Mouse (Mus musculus): Measurements from ENCODE around the gene Max. TPM values are rescaled to one million over a fixed set of nuclear protein-coding genes. Genes with fewer than 3 reads are reported as not detected.

Max gene
- polyA plus RNA-seq, 1 experiment from 2014 or later: 13.1 TPM

DNA sequence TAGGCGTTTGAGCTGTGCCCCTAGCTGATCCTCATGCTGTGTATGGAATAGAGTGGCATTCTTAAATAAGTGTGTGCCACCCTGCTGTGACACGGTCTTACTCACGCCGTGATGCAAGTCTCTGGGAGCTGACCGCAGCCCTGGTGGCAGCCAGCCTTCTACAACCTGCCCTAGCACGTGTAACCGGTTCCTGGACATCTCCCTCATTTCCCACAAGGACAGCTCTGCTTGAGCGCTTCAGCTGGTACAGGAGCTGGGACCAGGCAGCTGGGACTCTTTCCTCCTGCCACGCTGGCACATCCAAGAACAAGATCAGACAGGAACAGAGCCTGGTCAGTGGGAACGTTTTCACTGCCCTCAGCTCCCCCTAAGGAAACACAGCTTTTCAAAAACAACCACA lies 34.5 kb downstream of the Max start:
- no peaks in the 10 kb centered on the region for H3K4me1 ChIP-seq (replicated peaks; ENCODE audit: control insufficient read depth, insufficient read depth, low read length)
- 60% methylated on average over 10 of the region's 10 CpGs for whole genome bisulfite sequencing

DNA sequence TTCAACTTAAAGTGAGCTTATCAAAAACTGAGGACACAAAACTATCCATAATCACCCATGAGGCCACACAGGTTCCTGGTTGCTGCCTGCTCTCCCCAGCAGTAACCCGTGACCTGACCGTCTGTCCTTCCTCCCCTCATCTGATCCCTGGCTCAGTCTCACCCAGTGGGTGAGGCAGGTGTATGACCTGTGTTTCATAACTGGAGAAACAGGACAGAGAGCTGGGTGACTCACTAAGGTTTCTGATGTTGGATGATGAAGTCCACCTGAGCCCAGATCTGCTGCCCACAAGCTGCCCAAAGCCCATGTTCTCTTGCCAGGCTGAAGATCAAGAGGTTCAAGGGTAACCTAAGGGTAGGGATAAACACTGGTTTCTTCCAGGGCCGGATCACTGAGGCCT lies 35.0 kb downstream of the Max start:
- H3K4me2 ChIP-seq (ENCODE audit: low read depth, low read length): no peak overlapping the region
- no peak overlapping the region for H3K9ac ChIP-seq (ENCODE audit: low read length)
- WGBS: 78% methylated on average over 3 of the region's 3 CpGs
- no peaks in the 10 kb centered on the region for H3K36me3 ChIP-seq (ENCODE audit: control insufficient read depth, insufficient read depth, low read length)
- no peak for ATAC-seq (ENCODE audit: low read depth)
- no peaks in the 10 kb centered on the region for H3K9me3 ChIP-seq (ENCODE audit: control insufficient read depth, low read length)
- no peaks in the 10 kb centered on the region for H3K4me1 ChIP-seq (replicated peaks; ENCODE audit: control insufficient read depth, insufficient read depth, low read length)
- H3K27me3 ChIP-seq (ENCODE audit: control insufficient read depth, insufficient read depth, low read depth, low read length): no peaks in the 10 kb centered on the region
- no peak overlapping the region for H3K4me3 ChIP-seq (ENCODE audit: low read length)
- no peak overlapping the region for H3K27ac ChIP-seq (ENCODE audit: low read length)

More for the DNA sequence above, 34.5 kb downstream of the Max start:
- H3K9me3 ChIP-seq (ENCODE audit: control insufficient read depth, low read length): no peaks in the 10 kb centered on the region
- H3K27me3 ChIP-seq (ENCODE audit: control insufficient read depth, insufficient read depth, low read depth, low read length): no peaks in the 10 kb centered on the region
- ATAC-seq (ENCODE audit: low read depth): no peak
- no peak overlapping the region for H3K9ac ChIP-seq (ENCODE audit: low read length)
- no peak overlapping the region for H3K4me3 ChIP-seq (ENCODE audit: low read length)
- no peak overlapping the region for H3K27ac ChIP-seq (ENCODE audit: low read length)
- no peaks in the 10 kb centered on the region for H3K36me3 ChIP-seq (ENCODE audit: control insufficient read depth, insufficient read depth, low read length)
- no peak overlapping the region for H3K4me2 ChIP-seq (ENCODE audit: low read depth, low read length)

DNA sequence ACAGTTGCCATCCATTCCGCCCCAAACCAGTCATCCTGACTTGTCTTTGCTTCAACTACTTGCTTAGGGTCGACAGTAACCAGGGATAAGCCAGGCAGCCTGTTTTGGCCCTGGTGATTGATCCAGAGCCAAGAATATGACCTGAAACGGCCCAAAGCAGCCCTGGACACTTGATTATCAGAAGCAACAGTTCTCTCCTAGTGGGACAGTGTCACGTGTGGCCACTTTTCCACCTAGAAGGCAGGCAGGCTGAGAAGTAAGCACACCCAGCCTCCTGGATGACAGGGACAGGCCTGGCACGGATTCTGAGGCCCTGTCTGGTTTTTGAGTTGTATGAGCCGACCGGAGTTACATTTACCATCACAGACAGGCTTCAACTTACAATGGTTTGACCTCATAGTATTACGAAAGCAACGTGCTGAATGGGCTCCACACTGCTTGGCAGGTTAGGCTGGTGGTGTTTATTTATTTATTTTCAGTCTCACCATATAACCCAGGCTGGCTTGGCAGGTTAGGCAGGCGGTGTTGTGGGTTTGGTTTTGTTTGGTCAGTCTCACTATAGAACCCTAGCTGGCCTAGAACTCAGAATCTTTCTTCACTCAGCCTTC lies 35.6 kb downstream of the Max start:
- H3K36me3 ChIP-seq (ENCODE audit: control insufficient read depth, insufficient read depth, low read length): no peaks in the 10 kb centered on the region
- ATAC-seq (ENCODE audit: low read depth): no peak

DNA sequence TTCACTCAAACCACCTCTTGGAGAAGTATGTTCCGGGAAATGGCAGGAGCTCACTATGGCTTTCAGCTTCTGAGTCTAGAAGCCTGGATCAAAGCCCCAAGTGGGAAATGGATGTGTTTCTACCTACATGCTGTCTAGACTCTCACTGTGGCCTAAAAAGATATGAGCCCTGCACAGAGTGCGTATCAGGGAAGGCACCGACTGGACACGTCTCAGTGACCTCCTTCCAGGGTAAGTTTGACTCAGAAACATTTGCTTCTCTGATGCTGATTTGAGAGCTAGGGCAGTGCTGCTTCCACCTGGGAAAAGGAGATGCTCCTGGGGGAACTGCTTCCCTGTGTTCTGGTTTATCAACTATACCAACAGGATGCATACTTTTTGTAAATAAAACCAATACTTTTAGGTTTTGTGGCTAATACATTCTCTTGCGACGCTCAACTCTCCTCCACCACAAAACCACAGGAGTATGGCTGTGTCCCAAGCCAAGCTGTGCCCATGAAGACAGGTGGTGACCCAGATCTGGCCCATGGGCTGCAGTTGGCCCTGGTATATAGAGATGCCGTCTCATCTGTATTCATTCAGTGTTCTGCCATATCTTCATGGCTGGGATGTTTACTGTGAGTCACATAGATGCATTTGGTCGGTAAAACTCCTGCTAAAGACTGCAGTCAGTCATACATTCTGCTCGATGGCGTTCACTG lies 36.9 kb downstream of the Max start:
- Histone ChIP-seq H3K27ac (ENCODE audit: low read length) (no peak overlapping the region), H3K9me3 (ENCODE audit: control insufficient read depth, low read length) (no peaks in the 10 kb centered on the region), H3K4me3 (ENCODE audit: low read length) (no peak overlapping the region), H3K4me1 (replicated peaks; ENCODE audit: control insufficient read depth, insufficient read depth, low read length) (no peaks in the 10 kb centered on the region), H3K36me3 (ENCODE audit: control insufficient read depth, insufficient read depth, low read length) (no peaks in the 10 kb centered on the region), H3K9ac (ENCODE audit: low read length) (no peak overlapping the region), H3K4me2 (ENCODE audit: low read depth, low read length) (no peak overlapping the region), H3K27me3 (ENCODE audit: control insufficient read depth, insufficient read depth, low read depth, low read length) (no peaks in the 10 kb centered on the region)
- 87% methylated on average over 10 of the region's 10 CpGs for WGBS
- no peak for ATAC-seq (ENCODE audit: low read depth)

More for the DNA sequence above, 35.6 kb downstream of the Max start:
- Histone ChIP-seq H3K27me3 (ENCODE audit: control insufficient read depth, insufficient read depth, low read depth, low read length) (no peaks in the 10 kb centered on the region), H3K4me3 (ENCODE audit: low read length) (no peak overlapping the region), H3K4me2 (ENCODE audit: low read depth, low read length) (no peak overlapping the region), H3K4me1 (replicated peaks; ENCODE audit: control insufficient read depth, insufficient read depth, low read length) (no peaks in the 10 kb centered on the region), H3K9me3 (ENCODE audit: control insufficient read depth, low read length) (no peaks in the 10 kb centered on the region), H3K27ac (ENCODE audit: low read length) (no peak overlapping the region), H3K9ac (ENCODE audit: low read length) (no peak overlapping the region)
- WGBS: 64% methylated on average over 10 of the region's 10 CpGs

DNA sequence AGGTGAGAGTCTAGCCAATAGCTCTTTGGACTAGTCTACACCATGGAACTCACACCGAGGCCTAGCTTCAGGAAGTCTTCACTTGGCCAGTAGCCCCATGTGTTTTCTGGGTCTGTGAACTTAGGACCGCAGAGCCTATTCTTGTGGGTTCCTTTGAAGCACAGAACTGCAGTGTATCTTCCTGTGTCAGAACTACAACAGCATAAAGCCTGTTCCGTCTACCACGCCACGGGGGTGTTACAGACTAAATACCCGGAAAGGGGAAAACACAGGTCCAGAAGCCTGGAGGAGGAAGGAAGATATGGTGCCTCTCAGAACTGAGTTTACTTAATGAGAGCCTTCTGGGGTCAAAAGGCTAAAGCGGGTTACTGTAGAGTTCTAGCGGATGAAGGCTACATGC lies 38.9 kb downstream of the Max start:
- no peak overlapping the region for H3K27ac ChIP-seq (ENCODE audit: low read length)
- no peak overlapping the region for H3K9ac ChIP-seq (ENCODE audit: low read length)
- no peaks in the 10 kb centered on the region for H3K9me3 ChIP-seq (ENCODE audit: control insufficient read depth, low read length)
- no peak; the same call in 1 of the 2 replicates for ATAC-seq (ENCODE audit: low read depth)
- no peaks in the 10 kb centered on the region for H3K27me3 ChIP-seq (ENCODE audit: control insufficient read depth, insufficient read depth, low read depth, low read length)
- H3K36me3 ChIP-seq (ENCODE audit: control insufficient read depth, insufficient read depth, low read length): no peaks in the 10 kb centered on the region
- H3K4me2 ChIP-seq (ENCODE audit: low read depth, low read length): no peak overlapping the region
- no peak overlapping the region for H3K4me3 ChIP-seq (ENCODE audit: low read length)
- WGBS: 75% methylated on average over 8 of the region's 8 CpGs
- no peaks in the 10 kb centered on the region for H3K4me1 ChIP-seq (replicated peaks; ENCODE audit: control insufficient read depth, insufficient read depth, low read length)

DNA sequence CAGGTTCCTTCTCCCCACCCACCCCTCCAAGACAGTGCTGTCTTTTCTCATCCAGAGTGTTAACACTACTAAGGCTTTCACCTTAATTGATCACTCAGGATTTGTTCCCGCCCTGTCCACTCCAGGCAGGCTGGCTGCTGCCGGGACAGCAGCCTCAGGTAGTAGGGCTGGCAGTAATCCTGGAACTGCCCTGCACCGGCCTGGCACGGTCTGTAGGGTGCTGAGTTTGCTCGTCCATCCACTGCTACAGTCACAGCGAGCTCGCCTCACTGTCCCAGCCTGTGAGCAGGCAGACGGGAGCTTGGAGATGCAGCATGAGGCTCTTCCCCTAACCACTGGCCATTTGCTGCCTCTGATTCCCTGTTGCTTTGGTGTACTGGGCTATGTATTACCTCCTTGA lies 41.0 kb downstream of the Max start:
- no peak for ATAC-seq (ENCODE audit: low read depth)
- H3K27ac ChIP-seq (ENCODE audit: low read length): no peak overlapping the region

DNA sequence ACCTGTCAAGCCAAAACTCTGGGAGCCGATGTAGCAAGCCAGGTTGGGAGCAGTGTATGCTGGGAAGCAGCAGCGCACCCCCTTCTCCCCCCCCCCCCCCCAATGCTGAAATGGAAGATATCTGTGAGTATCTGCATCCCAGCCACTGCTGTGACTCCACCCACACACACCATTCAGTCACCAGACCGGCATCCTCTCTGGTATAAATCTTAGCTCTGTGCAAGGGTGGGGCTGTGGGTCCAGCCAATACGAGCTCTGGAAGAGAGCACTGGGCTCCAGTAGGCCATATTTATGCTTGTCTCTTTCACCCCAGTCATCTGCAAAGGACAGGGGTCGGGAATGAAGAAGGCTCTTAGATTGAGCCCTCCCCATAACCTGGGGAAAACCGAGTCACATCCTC lies 41.6 kb downstream of the Max start:
- Histone ChIP-seq H3K9me3 (ENCODE audit: control insufficient read depth, low read length) (no peaks in the 10 kb centered on the region), H3K36me3 (ENCODE audit: control insufficient read depth, insufficient read depth, low read length) (no peaks in the 10 kb centered on the region), H3K27ac (ENCODE audit: low read length) (no peak overlapping the region), H3K4me3 (ENCODE audit: low read length) (no peak overlapping the region), H3K4me2 (ENCODE audit: low read depth, low read length) (no peak overlapping the region), H3K9ac (ENCODE audit: low read length) (no peak overlapping the region), H3K27me3 (ENCODE audit: control insufficient read depth, insufficient read depth, low read depth, low read length) (no peaks in the 10 kb centered on the region), H3K4me1 (replicated peaks; ENCODE audit: control insufficient read depth, insufficient read depth, low read length) (no peaks in the 10 kb centered on the region)
- no peak for ATAC-seq (ENCODE audit: low read depth)
- 72% methylated on average over 6 of the region's 6 CpGs for WGBS

More for the DNA sequence above, 41.0 kb downstream of the Max start:
- Histone ChIP-seq H3K9me3 (ENCODE audit: control insufficient read depth, low read length) (no peaks in the 10 kb centered on the region), H3K36me3 (ENCODE audit: control insufficient read depth, insufficient read depth, low read length) (no peaks in the 10 kb centered on the region), H3K4me1 (replicated peaks; ENCODE audit: control insufficient read depth, insufficient read depth, low read length) (no peaks in the 10 kb centered on the region), H3K4me3 (ENCODE audit: low read length) (no peak overlapping the region), H3K9ac (ENCODE audit: low read length) (no peak overlapping the region), H3K27me3 (ENCODE audit: control insufficient read depth, insufficient read depth, low read depth, low read length) (no peaks in the 10 kb centered on the region), H3K4me2 (ENCODE audit: low read depth, low read length) (no peak overlapping the region)
- 84% methylated on average over 8 of the region's 8 CpGs for WGBS

DNA sequence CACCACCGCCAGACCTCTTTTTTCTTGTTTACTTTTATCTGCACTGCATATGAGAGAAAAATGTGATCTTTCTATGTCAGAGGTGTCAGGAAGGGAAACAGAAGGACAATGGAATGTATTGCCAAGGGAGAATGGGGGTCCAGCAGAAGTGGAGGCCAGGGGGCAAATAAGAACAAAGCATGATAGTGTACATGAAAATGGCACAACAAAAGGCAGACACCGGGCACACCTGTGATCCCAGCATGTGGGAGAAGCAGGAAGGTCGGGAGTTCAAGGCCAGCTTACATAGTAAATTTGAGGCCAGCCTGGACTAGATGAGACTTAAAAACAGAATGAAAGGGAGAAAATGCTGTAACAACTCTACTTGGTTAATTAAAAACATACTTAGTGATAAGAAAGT lies 43.1 kb downstream of the Max start:
- Histone ChIP-seq H3K4me3 (ENCODE audit: low read length) (no peak overlapping the region), H3K9me3 (ENCODE audit: control insufficient read depth, low read length) (no peaks in the 10 kb centered on the region), H3K4me1 (replicated peaks; ENCODE audit: control insufficient read depth, insufficient read depth, low read length) (no peaks in the 10 kb centered on the region), H3K36me3 (ENCODE audit: control insufficient read depth, insufficient read depth, low read length) (no peaks in the 10 kb centered on the region), H3K27ac (ENCODE audit: low read length) (no peak overlapping the region), H3K9ac (ENCODE audit: low read length) (no peak overlapping the region), H3K27me3 (ENCODE audit: control insufficient read depth, insufficient read depth, low read depth, low read length) (no peaks in the 10 kb centered on the region), H3K4me2 (ENCODE audit: low read depth, low read length) (no peak overlapping the region)
- ATAC-seq (ENCODE audit: low read depth): no peak
- 58% methylated on average over 3 of the region's 3 CpGs for WGBS

DNA sequence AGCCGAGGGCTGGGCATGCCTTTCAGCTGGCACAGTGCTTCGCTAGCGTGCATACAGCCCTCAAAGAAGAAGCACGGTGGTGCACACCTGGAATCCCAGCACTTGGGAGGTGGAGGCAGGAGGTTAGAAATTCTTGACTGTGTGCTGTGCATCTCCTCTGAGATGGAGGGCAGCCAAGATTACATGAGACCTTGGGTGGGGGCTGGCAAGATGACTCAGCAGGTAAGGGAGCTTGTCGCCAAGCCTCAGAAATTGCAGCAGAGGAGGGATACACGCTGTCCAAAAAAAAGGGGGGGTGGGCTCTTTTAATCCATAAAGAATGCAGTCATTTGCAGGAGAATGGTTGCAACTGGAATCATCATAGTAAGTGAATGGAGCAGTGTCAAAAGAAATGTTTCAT lies 43.9 kb downstream of the Max start:
- no peak overlapping the region for H3K4me2 ChIP-seq (ENCODE audit: low read depth, low read length)
- H3K36me3 ChIP-seq (ENCODE audit: control insufficient read depth, insufficient read depth, low read length): no peaks in the 10 kb centered on the region
- WGBS: 76% methylated on average over 6 of the region's 6 CpGs
- H3K4me3 ChIP-seq (ENCODE audit: low read length): no peak overlapping the region
- ATAC-seq (ENCODE audit: low read depth): no peak
- no peak overlapping the region for H3K27ac ChIP-seq (ENCODE audit: low read length)
- no peaks in the 10 kb centered on the region for H3K4me1 ChIP-seq (replicated peaks; ENCODE audit: control insufficient read depth, insufficient read depth, low read length)
- no peaks in the 10 kb centered on the region for H3K27me3 ChIP-seq (ENCODE audit: control insufficient read depth, insufficient read depth, low read depth, low read length)
- no peak overlapping the region for H3K9ac ChIP-seq (ENCODE audit: low read length)
- H3K9me3 ChIP-seq (ENCODE audit: control insufficient read depth, low read length): no peaks in the 10 kb centered on the region
